Mouse (Mus musculus) hematopoietic stem cell, adult 5-6 weeks (primary cell): ENCODE results near the gene Homer3. TPM values are rescaled to one million over a fixed set of nuclear protein-coding genes. Genes with fewer than 3 reads are reported as not detected.

ENCODE experiments used
- ATAC-seq, 2 experiments: fragments of 125-278 bp in 1 of 2; replicated peaks in 1 of 2; 2 replicates each; pipeline ENCODE4 v1.8.0; 2016 to 2017; ENCODE audit warnings: inconsistent platforms in 2 of 2, mild to moderate bottlenecking in 2 of 2, moderate number of reproducible peaks in 2 of 2, low read depth in 1 of 2, moderate TSS enrichment in 1 of 2; ENCODE audit not compliant: low FRiP score in 2 of 2, poor library complexity in 2 of 2, severe bottlenecking in 2 of 2, insufficient read depth in 1 of 2, low TSS enrichment in 1 of 2
- total RNA-seq: library from RNA; stranded (forward); fragments of 172-1452, 232-1000 nt; gene quantifications from 2 replicates; pipeline ENCODE4 v1.2.3, GENCODE M21; 2017

Homer3 gene
- total RNA-seq, 1 experiment from 2014 or later, result 38.2 TPM

GRCm38 (mm10) chr8:70323716-70324115, 41.1 kb downstream of the Homer3 start:
- no peak for ATAC-seq

- no peak for ATAC-seq
Observed at GRCm38 (mm10) chr8:70327512-70327911, 44.9 kb downstream of the Homer3 start.

GRCm38 (mm10) chr8:70329124-70329834, 46.7 kb downstream of the Homer3 start, which contains the start of gene Gdf1:
TSS of gene Gdf1 (plus strand) at chr8:70329817.
- ATAC-seq, result no peak

- no peak for ATAC-seq
Observed at GRCm38 (mm10) chr8:70329835-70330740, 47.5 kb downstream of the Homer3 start.

GRCm38 (mm10) chr8:70330741-70331364, 48.2 kb downstream of the Homer3 start:
- no peak for ATAC-seq

- ATAC-seq, result no peak
Observed at GRCm38 (mm10) chr8:70331526-70331925, 48.9 kb downstream of the Homer3 start.

- ATAC-seq, result no peak
Observed at GRCm38 (mm10) chr8:70332070-70332877, 49.6 kb downstream of the Homer3 start.

GRCm38 (mm10) chr8:70332878-70333202, 50.2 kb downstream of the Homer3 start:
- ATAC-seq, result no peak

- no peak for ATAC-seq
Observed at GRCm38 (mm10) chr8:70338931-70339330, 56.3 kb downstream of the Homer3 start.

- ATAC-seq, result no peak
Observed at GRCm38 (mm10) chr8:70340659-70341058, 58.0 kb downstream of the Homer3 start.

- peak; percentile 44 to 57; a peak in 3 of 4 replicates for ATAC-seq
Observed at GRCm38 (mm10) chr8:70342007-70342406, 59.4 kb downstream of the Homer3 start.

- ATAC-seq, result no peak
Observed at GRCm38 (mm10) chr8:70343076-70343475, 60.4 kb downstream of the Homer3 start.

GRCm38 (mm10) chr8:70343696-70344095, 61.1 kb downstream of the Homer3 start:
- no peak; a peak in 1 of 4 replicates for ATAC-seq

Other genes with a start within 250 kb of the Homer3 start
- gene Mau2, start 240.1 kb upstream of the Homer3 start, total RNA-seq, result 35.5 and 45.4 TPM in 2 replicates
- 28.4 and 37.7 TPM in 2 replicates for gene Sugp1, start 240.0 kb upstream of the Homer3 start, total RNA-seq
- gene Tm6sf2, start 209.9 kb upstream of the Homer3 start, total RNA-seq, result 0.63 TPM in 1 of 2 replicates, not detected in the other
- 0.31 TPM in 1 of 2 replicates, not detected in the other for gene Hapln4, start 199.4 kb upstream of the Homer3 start, total RNA-seq
- not detected in 2 replicates for gene Ncan, start 162.0 kb upstream of the Homer3 start, total RNA-seq
- 11.4 and 13.9 TPM in 2 replicates for gene Nr2c2ap, start 151.5 kb upstream of the Homer3 start, total RNA-seq
- 6.8 and 22.8 TPM in 2 replicates for gene Rfxank, start 143.7 kb upstream of the Homer3 start, total RNA-seq
- 39.0 and 43.0 TPM in 2 replicates for gene Borcs8, start 143.3 kb upstream of the Homer3 start, total RNA-seq
- gene Mef2b, start 143.1 kb upstream of the Homer3 start, total RNA-seq, result 0.25 TPM in 1 of 2 replicates, not detected in the other
- 10.8 and 17.1 TPM in 2 replicates for gene Tmem161a, start 110.5 kb upstream of the Homer3 start, total RNA-seq
- gene Slc25a42, start 70.5 kb upstream of the Homer3 start, total RNA-seq, result 1.9 and 4.2 TPM in 2 replicates
- gene Sugp2, start 48.6 kb upstream of the Homer3 start, total RNA-seq, result 52.8 and 62.7 TPM in 2 replicates
- 3.4 and 4.3 TPM in 2 replicates for gene Armc6, start 48.4 kb upstream of the Homer3 start, total RNA-seq
- 96.3 and 103 TPM in 2 replicates for gene Ddx49, start 19.7 kb downstream of the Homer3 start, total RNA-seq
- 63.0 and 75.0 TPM in 2 replicates for gene Cope, start 19.7 kb downstream of the Homer3 start, total RNA-seq
- gene Cers1, start 32.9 kb downstream of the Homer3 start, total RNA-seq, result 1.2 TPM in 1 of 2 replicates, not detected in the other
- gene Gdf1, start 47.0 kb downstream of the Homer3 start, total RNA-seq, result not detected in 2 replicates
- gene Upf1, start 70.5 kb downstream of the Homer3 start, total RNA-seq, result 27.1 and 34.1 TPM in 2 replicates
- gene Comp, start 90.7 kb downstream of the Homer3 start, total RNA-seq, result 0.44 and 4.1 TPM in 2 replicates
- gene Crtc1, start 156.8 kb downstream of the Homer3 start, total RNA-seq, result 5.9 and 7.1 TPM in 2 replicates
- 7.8 and 7.9 TPM in 2 replicates for gene Klhl26, start 194.1 kb downstream of the Homer3 start, total RNA-seq
- 0.20 TPM in 1 of 2 replicates, not detected in the other for gene Tmem59l, start 204.5 kb downstream of the Homer3 start, total RNA-seq
- gene Crlf1, start 210.3 kb downstream of the Homer3 start, total RNA-seq, result not detected in 2 replicates
- gene Rex1bd, start 223.9 kb downstream of the Homer3 start, total RNA-seq, result 32.8 and 38.3 TPM in 2 replicates
- gene Uba52, start 228.0 kb downstream of the Homer3 start, total RNA-seq, result 2,498 and 4,881 TPM in 2 replicates
- gene Fkbp8, start 244.9 kb downstream of the Homer3 start, total RNA-seq, result 112 and 114 TPM in 2 replicates
- 66.1 and 70.0 TPM in 2 replicates for gene Kxd1, start 245.1 kb downstream of the Homer3 start, total RNA-seq